Mouse (Mus musculus) brain, embryonic 14.5 days (tissue): Measurements from ENCODE around the gene Tubgcp6.

Experiments used
- CTCF ChIP-seq: fragments of 200-500 bp; IDR thresholded peaks from 2 replicates; pipeline ENCODE4 v1.5.1; 2012; ENCODE audit warnings: inconsistent platforms, mild to moderate bottlenecking, moderate library complexity, borderline replicate concordance; ENCODE audit not compliant: insufficient read depth, insufficient read length; ENCODE audit errors: extremely low read depth
- POLR2A ChIP-seq: fragments of 200-500 bp; IDR thresholded peaks from 2 replicates; pipeline ENCODE4 v1.6.1; 2012; ENCODE audit warnings: mild to moderate bottlenecking, inconsistent platforms, borderline replicate concordance; ENCODE audit not compliant: poor library complexity, insufficient read depth, insufficient read length, severe bottlenecking; ENCODE audit errors: extremely low read depth

- no peak for TF ChIP-seq CTCF
- TF ChIP-seq POLR2A, result no peak; the same call in 1 of the 2 replicates
These were observed 27.1 kb upstream of the Tubgcp6 start for GRCm38 (mm10) chr15:89150041-89150390.
